Mouse (Mus musculus): ENCODE results near the gene Csde1.
A peak's percentile ranks its signal among the peaks of the same experiment; 100 is the strongest.

Csde1 gene

GRCm38 (mm10) chr3:103020249-103020942 lies at the start of gene Csde1:
Gene Csde1 (plus strand): TSS chr3:103020426.
- peak; percentile 99 for DNase-seq (ENCODE audit: extremely low read depth, insufficient read length, low spot score)

DNA sequence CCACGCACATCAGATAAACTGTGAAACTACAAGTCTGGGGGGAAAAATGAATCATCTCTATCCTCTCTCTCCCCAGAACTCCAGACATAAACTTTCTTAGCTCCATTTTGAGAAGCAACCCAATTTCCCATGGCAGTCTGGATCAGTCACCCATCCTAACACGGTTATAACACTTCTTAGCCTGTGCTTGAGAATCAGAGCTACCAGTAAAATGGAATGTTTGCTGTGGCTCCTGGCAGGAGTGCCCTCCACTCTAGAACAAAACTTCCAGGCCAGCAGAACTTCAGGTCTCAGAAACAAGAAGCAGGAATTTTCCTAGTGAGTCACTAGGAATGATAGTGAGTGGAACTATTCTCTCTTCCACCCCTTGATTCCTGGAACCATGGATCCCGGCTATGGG lies 49.7 kb upstream of the Csde1 start:
- DNase-seq (ENCODE audit: extremely low read depth, insufficient read length, low spot score), result no peak

DNA sequence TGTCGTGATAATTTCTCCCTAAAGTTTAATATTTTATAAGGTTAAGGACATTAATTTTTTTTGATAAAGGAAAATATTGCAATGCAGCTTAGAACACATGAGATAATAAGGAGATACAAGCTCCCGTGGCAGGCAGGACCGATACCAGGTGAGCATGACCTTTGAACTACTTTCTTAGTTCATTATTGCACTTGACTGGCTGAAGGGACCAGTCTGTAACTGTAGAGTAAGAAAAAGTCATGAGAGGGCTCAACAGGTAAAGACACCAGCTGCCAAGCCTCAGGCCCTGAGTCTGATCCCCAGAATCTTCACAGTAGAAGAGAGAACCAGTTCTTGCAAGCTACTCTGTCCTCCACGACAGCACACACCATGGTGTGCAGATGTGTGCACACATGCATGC lies 43.3 kb upstream of the Csde1 start:
- DNase-seq (ENCODE audit: extremely low read depth, insufficient read length, low spot score), result no peak

- no peak for DNase-seq (ENCODE audit: extremely low read depth, insufficient read length, low spot score)
Observed at GRCm38 (mm10) chr3:102979550-102980348, 40.5 kb upstream of the Csde1 start.

GRCm38 (mm10) chr3:102980349-102980736 lies 39.9 kb upstream of the Csde1 start:
- no peak for DNase-seq (ENCODE audit: extremely low read depth, insufficient read length, low spot score)

- DNase-seq (ENCODE audit: extremely low read depth, insufficient read length, low spot score), result no peak
Observed at GRCm38 (mm10) chr3:102991041-102991440, 29.2 kb upstream of the Csde1 start.

DNA sequence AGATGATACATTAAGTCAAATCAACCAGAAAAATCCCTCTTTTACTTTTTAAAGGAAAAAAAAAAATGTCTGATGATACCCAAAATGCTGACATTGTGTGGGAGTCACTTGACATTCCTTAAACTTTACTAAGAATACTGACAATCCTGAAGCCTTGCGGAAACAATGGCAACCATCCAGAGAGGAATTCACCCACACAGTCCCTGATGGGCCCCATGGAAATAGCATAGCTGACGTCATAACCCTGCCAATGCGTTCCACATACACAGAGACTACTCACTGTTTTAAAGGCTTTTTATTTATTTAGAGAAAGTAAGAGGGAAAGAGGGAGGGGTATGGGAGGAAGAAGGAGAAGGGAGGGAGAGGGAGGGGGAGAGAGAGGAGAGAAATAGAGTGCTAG lies 27.3 kb upstream of the Csde1 start:
- DNase-seq (ENCODE audit: extremely low read depth, insufficient read length, low spot score), result peak; percentile 32

- DNase-seq (ENCODE audit: extremely low read depth, insufficient read length, low spot score), result no peak
Observed at GRCm38 (mm10) chr3:102995233-102995604, 25.0 kb upstream of the Csde1 start.

GRCm38 (mm10) chr3:102995605-102996321 lies 24.5 kb upstream of the Csde1 start, which contains the start of gene Sike1:
Gene Sike1 (plus strand): TSS chr3:102995708.
- DNase-seq (ENCODE audit: extremely low read depth, insufficient read length, low spot score), result peak; percentile 94

DNA sequence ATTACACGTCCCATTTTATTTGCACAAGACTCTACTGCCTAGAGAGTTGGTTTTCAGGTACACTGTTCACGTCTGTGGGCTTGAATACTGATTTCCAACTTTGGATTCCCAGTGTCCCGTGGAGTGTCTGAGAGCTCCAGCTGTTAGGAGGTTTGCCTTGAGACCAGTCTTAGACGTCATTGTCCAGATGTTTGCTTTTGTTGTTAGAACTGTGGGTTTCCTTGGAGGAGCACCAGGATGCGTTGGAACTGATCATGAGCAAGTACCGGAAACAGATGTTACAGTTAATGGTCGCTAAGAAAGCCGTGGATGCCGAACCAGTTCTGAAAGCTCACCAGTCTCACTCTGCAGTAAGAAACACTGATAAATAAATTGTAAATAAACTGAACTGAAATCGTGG lies 23.2 kb upstream of the Csde1 start:
- DNase-seq (ENCODE audit: extremely low read depth, insufficient read length, low spot score), result no peak

DNA sequence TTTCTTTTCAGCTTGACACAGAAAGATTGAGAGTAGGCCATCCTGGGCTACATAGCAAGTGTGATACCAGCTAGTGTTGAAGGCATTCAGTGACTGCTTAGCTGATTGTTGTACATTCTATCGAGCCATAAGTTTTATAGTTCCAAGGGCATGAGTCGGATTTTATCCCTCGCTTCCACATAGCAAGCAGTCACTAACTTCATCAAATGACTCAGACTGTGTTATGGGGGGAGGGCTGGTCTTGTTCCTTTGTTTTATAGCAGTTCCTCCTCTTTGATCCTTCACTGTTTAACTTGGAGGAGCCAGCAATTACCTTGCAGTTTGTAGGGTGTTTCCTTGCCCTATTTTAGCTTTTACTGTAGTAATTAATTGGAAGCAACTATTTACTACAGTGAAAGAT lies 22.6 kb upstream of the Csde1 start:
- DNase-seq (ENCODE audit: extremely low read depth, insufficient read length, low spot score), result no peak

DNA sequence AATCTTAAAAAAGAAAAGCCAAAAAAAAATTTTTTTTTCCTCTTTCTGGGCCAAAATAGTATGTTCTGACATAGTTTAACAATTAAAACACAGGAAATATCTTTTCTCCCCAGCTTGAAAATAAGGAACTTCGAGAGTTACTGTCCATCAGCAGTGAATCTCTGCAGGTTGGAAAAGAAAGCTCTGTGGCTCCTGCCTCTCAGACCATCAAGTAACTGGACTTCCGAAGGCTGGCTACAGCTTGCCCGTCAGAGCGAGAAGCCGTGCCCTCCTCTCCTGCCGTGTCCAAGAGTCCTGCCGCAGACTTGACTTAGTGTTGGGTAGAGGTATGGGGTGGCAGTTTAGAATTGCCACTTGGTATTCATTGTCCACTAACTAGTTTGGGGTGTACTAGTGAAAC lies 18.6 kb upstream of the Csde1 start:
- DNase-seq (ENCODE audit: extremely low read depth, insufficient read length, low spot score), result no peak

- no peak for DNase-seq (ENCODE audit: extremely low read depth, insufficient read length, low spot score)
Observed at GRCm38 (mm10) chr3:103017350-103017749, 2.9 kb upstream of the Csde1 start.

- no peak for DNase-seq (ENCODE audit: extremely low read depth, insufficient read length, low spot score)
Observed at GRCm38 (mm10) chr3:103019462-103019861, 764 bp upstream of the Csde1 start.

- DNase-seq (ENCODE audit: extremely low read depth, insufficient read length, low spot score), result peak; percentile 91
Observed at GRCm38 (mm10) chr3:103020943-103021638, 865 bp downstream of the Csde1 start.

GRCm38 (mm10) chr3:103026174-103026573 lies 5.9 kb downstream of the Csde1 start:
- peak; percentile 16 for DNase-seq (ENCODE audit: extremely low read depth, insufficient read length, low spot score)

GRCm38 (mm10) chr3:103040285-103040684 lies 20.1 kb downstream of the Csde1 start:
- no peak for DNase-seq (ENCODE audit: extremely low read depth, insufficient read length, low spot score)

DNA sequence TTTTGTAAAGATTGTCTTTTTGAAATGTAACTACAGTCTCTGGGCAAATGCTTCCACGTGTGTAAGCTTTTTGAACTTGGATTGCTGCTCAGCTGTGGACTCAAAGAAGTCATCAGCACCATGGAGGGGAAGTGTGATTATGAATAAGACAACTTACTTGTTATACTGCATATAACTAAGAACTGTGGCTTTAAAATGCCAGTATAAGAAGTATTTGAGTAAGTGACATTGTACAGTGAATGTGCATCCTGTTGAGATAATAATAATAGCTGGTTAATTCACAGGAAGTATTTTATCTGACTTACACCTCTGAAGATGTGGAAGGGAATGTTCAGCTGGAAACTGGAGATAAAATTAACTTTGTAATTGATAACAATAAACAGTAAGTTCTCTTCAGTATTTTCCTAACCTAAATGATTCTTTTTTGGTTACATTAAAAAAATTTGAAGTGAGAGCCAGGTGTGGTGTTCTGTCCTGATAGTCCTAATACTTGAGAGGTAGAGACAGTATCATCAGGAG lies 20.7 kb downstream of the Csde1 start:
- DNase-seq (ENCODE audit: extremely low read depth, insufficient read length, low spot score), result no peak

DNA sequence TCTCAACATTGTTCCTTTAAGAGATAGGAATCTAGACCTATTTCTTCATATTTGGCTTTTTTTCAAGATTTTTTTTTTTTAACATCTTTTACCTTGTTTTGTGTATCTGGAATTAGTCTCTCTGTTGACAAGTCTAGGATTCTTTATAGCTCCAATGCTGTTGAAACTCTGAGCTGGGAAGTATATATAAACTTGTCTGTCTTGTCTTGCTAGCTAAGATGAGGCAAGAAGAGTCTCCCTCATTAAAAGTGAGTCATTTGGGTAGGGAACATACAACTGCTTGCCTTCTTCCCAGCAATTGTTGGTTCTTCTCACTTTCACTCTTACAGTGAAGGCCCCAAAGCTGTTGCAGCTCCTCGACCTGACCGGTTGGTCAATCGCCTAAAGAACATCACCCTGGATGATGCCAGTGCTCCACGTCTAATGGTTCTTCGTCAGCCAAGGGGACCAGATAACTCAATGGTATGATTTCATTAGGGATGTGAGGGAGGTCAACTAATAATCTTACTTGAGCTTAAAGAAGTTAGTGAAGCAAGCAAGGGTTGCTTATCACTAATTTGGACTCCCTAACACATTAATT lies 35.9 kb downstream of the Csde1 start:
- DNase-seq (ENCODE audit: extremely low read depth, insufficient read length, low spot score), result no peak

GRCm38 (mm10) chr3:103057752-103058151 lies 37.5 kb downstream of the Csde1 start:
- no peak for DNase-seq (ENCODE audit: extremely low read depth, insufficient read length, low spot score)

All from 3134 (cell line).